Comparison of ENCODE assay signal across 8 mouse cellular contexts in genomic region chr11:70029130-70029801, GRCm38 (mm10). TPM values are rescaled to one million over a fixed set of nuclear protein-coding genes. Genes with fewer than 3 reads are reported as not detected.
DNase-seq lines count a peak whose midpoint lies in the region; ATAC-seq and TF ChIP-seq lines count a peak whose summit lies in the region.

No protein-coding gene starts in this region.

- no peaks in the 10 kb centered on the region for H3K27me3 ChIP-seq in intestine, embryonic 14.5 days (replicated peaks; ENCODE audit: control insufficient read depth, insufficient read depth, low read length)
- H3K27me3 ChIP-seq in limb, embryonic 14.5 days (ENCODE audit: control insufficient read depth, insufficient read depth, low read length): no peaks in the 10 kb centered on the region
- H3K27me3 ChIP-seq in stomach, embryonic 15.5 days (replicated peaks): no peaks in the 10 kb centered on the region

- H3K9me3 ChIP-seq in intestine, embryonic 14.5 days (ENCODE audit: control insufficient read depth, low read length): no peaks in the 10 kb centered on the region
- H3K9me3 ChIP-seq in limb, embryonic 14.5 days (ENCODE audit: control insufficient read depth, low read length): no peaks in the 10 kb centered on the region
- no peaks in the 10 kb centered on the region for H3K9me3 ChIP-seq in stomach, embryonic 15.5 days

- TF ChIP-seq POLR2A in limb, embryonic 14.5 days (IDR thresholded peaks at IDR 0.05; ENCODE audit: borderline replicate concordance, extremely low read depth, insufficient read depth, insufficient read length): no peak

- peak overlapping the region; percentile 25 for H3K4me3 ChIP-seq in intestine, embryonic 14.5 days (ENCODE audit: low read depth, low read length)
- peak overlapping the region; percentile 23 for H3K4me3 ChIP-seq in limb, embryonic 14.5 days (replicated peaks; ENCODE audit: low read length)
- peak overlapping the region; percentile 32 for H3K4me3 ChIP-seq in stomach, embryonic 15.5 days (replicated peaks)

- H3K27ac ChIP-seq in intestine, embryonic 14.5 days (ENCODE audit: low read depth): peak overlapping the region; percentile 68
- peak overlapping the region; percentile 83 for H3K27ac ChIP-seq in limb, embryonic 14.5 days (replicated peaks; ENCODE audit: low read depth, low read length)
- H3K27ac ChIP-seq in stomach, embryonic 15.5 days: peak overlapping the region; percentile 88

- H3K9ac ChIP-seq in intestine, embryonic 14.5 days (ENCODE audit: low read length): peak overlapping the region; percentile 1; the same call in 1 of the 2 replicates
- peak overlapping the region; percentile 38; the same call in 1 of the 2 replicates for H3K9ac ChIP-seq in limb, embryonic 14.5 days (ENCODE audit: low read depth, low read length, severe bottlenecking)
- no peak overlapping the region for H3K9ac ChIP-seq in stomach, embryonic 15.5 days

- H3K4me2 ChIP-seq in intestine, embryonic 14.5 days (ENCODE audit: low read length): peak overlapping the region; percentile 59
- peak overlapping the region; percentile 50 for H3K4me2 ChIP-seq in limb, embryonic 14.5 days (replicated peaks; ENCODE audit: low read depth, low read length, severe bottlenecking)
- H3K4me2 ChIP-seq in stomach, embryonic 15.5 days: peak overlapping the region; percentile 63

- peak; percentile 67 for DNase-seq in urinary bladder, postnatal 14 days (ENCODE audit: low spot score)
- DNase-seq in urinary bladder, postnatal 10 days (ENCODE audit: low spot score): no peak
- DNase-seq in embryo, embryonic 11.5 days (ENCODE audit: low read depth, low spot score): peak; percentile 90
- DNase-seq in gastrocnemius, postnatal 4 days (ENCODE audit: low spot score in 2 of 2): peak; percentile 64 to 84
- DNase-seq in intestine, embryonic 14.5 days (ENCODE audit: low spot score): peak; percentile 88
- DNase-seq in limb, embryonic 14.5 days (ENCODE audit: low spot score): peak; percentile 96

- ATAC-seq in intestine, embryonic 14.5 days (replicated peaks; ENCODE audit: low FRiP score, low TSS enrichment, low read depth): peak; percentile 88
- peak; percentile 83 for ATAC-seq in limb, embryonic 14.5 days (ENCODE audit: low FRiP score, low read depth)
- peak; percentile 66 for ATAC-seq in monocyte, adult 5-6 weeks (replicated peaks; ENCODE audit: insufficient number of reproducible peaks, low FRiP score, low TSS enrichment, poor library complexity, severe bottlenecking)
- peak; percentile 66 for ATAC-seq in stomach, embryonic 15.5 days (ENCODE audit: insufficient read depth, low FRiP score, low read depth)

- peaks cover 51% of the 10 kb centered on the region for H3K4me1 ChIP-seq in intestine, embryonic 14.5 days (replicated peaks; ENCODE audit: control insufficient read depth, insufficient read depth, low read length)
- peaks cover 46% of the 10 kb centered on the region for H3K4me1 ChIP-seq in limb, embryonic 14.5 days (ENCODE audit: control insufficient read depth, insufficient read depth, low read length)
- H3K4me1 ChIP-seq in stomach, embryonic 15.5 days: peaks cover 56% of the 10 kb centered on the region

- H3K36me3 ChIP-seq in intestine, embryonic 14.5 days (ENCODE audit: control insufficient read depth, insufficient read depth, low read length): peaks cover 29% of the 10 kb centered on the region
- peaks cover 39% of the 10 kb centered on the region for H3K36me3 ChIP-seq in limb, embryonic 14.5 days (ENCODE audit: control insufficient read depth, insufficient read depth, low read length)
- H3K36me3 ChIP-seq in stomach, embryonic 15.5 days: peaks cover 12% of the 10 kb centered on the region

- WGBS in intestine, embryonic 14.5 days: under 1% methylated on average over 20 of the region's 20 CpGs
- WGBS in limb, embryonic 14.5 days: 1% methylated on average over 20 of the region's 20 CpGs
- under 1% methylated on average over 20 of the region's 20 CpGs for WGBS in stomach, embryonic 15.5 days

RNA-seq across cellular contexts. Expression of gene Dlg4, which starts 12.5 kb away (rescaled TPM):
- 10 to 100 TPM; 23.9 to 33.8 TPM for total RNA-seq in gastrocnemius, postnatal 4 days (2021)
- polyA plus RNA-seq in intestine, embryonic 14.5 days (2014; fragmentation: Nextera tagmentation; extraction: Ambion mirVana): 7.7 and 8.6 TPM in 2 replicates
- polyA plus RNA-seq in limb, embryonic 14.5 days (2012; rRNA removed): 89.6 and 99.8 TPM in 2 replicates
- 9.7 and 10.0 TPM in 2 replicates for polyA plus RNA-seq in limb, embryonic 14.5 days (2014; fragmentation: Nextera tagmentation; extraction: Ambion mirVana)
- 3.5 to 20.2 TPM (median 6.5 TPM) in 3 replicates for total RNA-seq in monocyte, adult 5-6 weeks (2017)
- polyA plus RNA-seq in stomach, embryonic 15.5 days (2015; fragmentation: Nextera tagmentation; extraction: Ambion mirVana): 8.2 and 9.7 TPM in 2 replicates

RNA-seq across cellular contexts. Expression of gene Acadvl, which starts 14.1 kb away (rescaled TPM):
- 100 to 1,000 TPM; 233 to 241 TPM for total RNA-seq in gastrocnemius, postnatal 4 days (2021)
- 72.8 and 73.8 TPM in 2 replicates for polyA plus RNA-seq in intestine, embryonic 14.5 days (2014; fragmentation: Nextera tagmentation; extraction: Ambion mirVana)
- polyA plus RNA-seq in limb, embryonic 14.5 days (2012; rRNA removed): 52.9 and 55.4 TPM in 2 replicates
- polyA plus RNA-seq in limb, embryonic 14.5 days (2014; fragmentation: Nextera tagmentation; extraction: Ambion mirVana): 71.8 and 77.0 TPM in 2 replicates
- total RNA-seq in monocyte, adult 5-6 weeks (2017): 46.9 to 64.6 TPM (median 55.3 TPM) in 3 replicates
- 84.8 and 95.4 TPM in 2 replicates for polyA plus RNA-seq in stomach, embryonic 15.5 days (2015; fragmentation: Nextera tagmentation; extraction: Ambion mirVana)

RNA-seq across cellular contexts. Expression of gene Asgr1, which starts 24.6 kb away (rescaled TPM):
- under 1 TPM in 1 of 2 experiments, not detected in 1; 0.62 TPM for total RNA-seq in gastrocnemius, postnatal 4 days (2021)
- polyA plus RNA-seq in intestine, embryonic 14.5 days (2014; fragmentation: Nextera tagmentation; extraction: Ambion mirVana): 0.26 TPM in 1 of 2 replicates, not detected in the other
- polyA plus RNA-seq in limb, embryonic 14.5 days (2012; rRNA removed): 1.6 and 2.3 TPM in 2 replicates
- polyA plus RNA-seq in limb, embryonic 14.5 days (2014; fragmentation: Nextera tagmentation; extraction: Ambion mirVana): 0.99 and 1.2 TPM in 2 replicates
- total RNA-seq in monocyte, adult 5-6 weeks (2017): not detected in 3 replicates
- polyA plus RNA-seq in stomach, embryonic 15.5 days (2015; fragmentation: Nextera tagmentation; extraction: Ambion mirVana): 0.30 and 0.96 TPM in 2 replicates

RNA-seq across cellular contexts. Expression of gene Dvl2, which starts 28.9 kb away (rescaled TPM):
- total RNA-seq in gastrocnemius, postnatal 4 days (2021): 10 to 100 TPM; 19.1 to 22.8 TPM
- polyA plus RNA-seq in intestine, embryonic 14.5 days (2014; fragmentation: Nextera tagmentation; extraction: Ambion mirVana): 32.0 and 32.6 TPM in 2 replicates
- 65.4 and 81.0 TPM in 2 replicates for polyA plus RNA-seq in limb, embryonic 14.5 days (2012; rRNA removed)
- 40.3 and 47.0 TPM in 2 replicates for polyA plus RNA-seq in limb, embryonic 14.5 days (2014; fragmentation: Nextera tagmentation; extraction: Ambion mirVana)
- 18.6 to 27.1 TPM (median 19.1 TPM) in 3 replicates for total RNA-seq in monocyte, adult 5-6 weeks (2017)
- polyA plus RNA-seq in stomach, embryonic 15.5 days (2015; fragmentation: Nextera tagmentation; extraction: Ambion mirVana): 31.9 and 33.9 TPM in 2 replicates

RNA-seq across cellular contexts. Expression of gene Phf23, which starts 33.7 kb away (rescaled TPM):
- 10 to 100 TPM; 31.5 to 34.7 TPM for total RNA-seq in gastrocnemius, postnatal 4 days (2021)
- polyA plus RNA-seq in intestine, embryonic 14.5 days (2014; fragmentation: Nextera tagmentation; extraction: Ambion mirVana): 37.6 and 43.9 TPM in 2 replicates
- polyA plus RNA-seq in limb, embryonic 14.5 days (2012; rRNA removed): 66.7 and 69.2 TPM in 2 replicates
- polyA plus RNA-seq in limb, embryonic 14.5 days (2014; fragmentation: Nextera tagmentation; extraction: Ambion mirVana): 51.7 and 60.5 TPM in 2 replicates
- total RNA-seq in monocyte, adult 5-6 weeks (2017): 48.7 to 74.0 TPM (median 57.5 TPM) in 3 replicates
- 59.4 and 61.8 TPM in 2 replicates for polyA plus RNA-seq in stomach, embryonic 15.5 days (2015; fragmentation: Nextera tagmentation; extraction: Ambion mirVana)
